Mouse (Mus musculus): ENCODE results near the gene Manbal.

The Manbal gene

GRCm38 (mm10) chr2:157367184-157367893 lies at the start of gene Manbal:
TSS of gene Manbal (plus strand) at chr2:157367594.
- DNase-seq (ENCODE audit: extremely low spot score, low spot score) = peak; percentile 97

- no peak for DNase-seq (ENCODE audit: extremely low spot score, low spot score)
These were observed 47.3 kb upstream of the Manbal start for GRCm38 (mm10) chr2:157320135-157320534.

- no peak for DNase-seq (ENCODE audit: extremely low spot score, low spot score)
These were observed 46.5 kb upstream of the Manbal start for GRCm38 (mm10) chr2:157320886-157321285.

- DNase-seq (ENCODE audit: extremely low spot score, low spot score) = no peak
These were observed 45.2 kb upstream of the Manbal start for GRCm38 (mm10) chr2:157322029-157322766.

GRCm38 (mm10) chr2:157325238-157325637 lies 42.2 kb upstream of the Manbal start:
- no peak for DNase-seq (ENCODE audit: extremely low spot score, low spot score)

GRCm38 (mm10) chr2:157328106-157328505 lies 39.3 kb upstream of the Manbal start:
- no peak for DNase-seq (ENCODE audit: extremely low spot score, low spot score)

GRCm38 (mm10) chr2:157328570-157328969 lies 38.8 kb upstream of the Manbal start:
- peak; percentile 30 for DNase-seq (ENCODE audit: extremely low spot score, low spot score)

GRCm38 (mm10) chr2:157332059-157332458 lies 35.3 kb upstream of the Manbal start:
- DNase-seq (ENCODE audit: extremely low spot score, low spot score) = no peak

- peak; percentile 81 for DNase-seq (ENCODE audit: extremely low spot score, low spot score)
These were observed 28.7 kb upstream of the Manbal start for GRCm38 (mm10) chr2:157338663-157339062.

GRCm38 (mm10) chr2:157339532-157339931 lies 27.9 kb upstream of the Manbal start:
- no peak for DNase-seq (ENCODE audit: extremely low spot score, low spot score)

- no peak for DNase-seq (ENCODE audit: extremely low spot score, low spot score)
These were observed 27.1 kb upstream of the Manbal start for GRCm38 (mm10) chr2:157340221-157340741.

- peak; percentile 90 for DNase-seq (ENCODE audit: extremely low spot score, low spot score)
These were observed 25.7 kb upstream of the Manbal start for GRCm38 (mm10) chr2:157341554-157342270.

- no peak for DNase-seq (ENCODE audit: extremely low spot score, low spot score)
These were observed 25.0 kb upstream of the Manbal start for GRCm38 (mm10) chr2:157342328-157342926.

GRCm38 (mm10) chr2:157343337-157343736 lies 24.1 kb upstream of the Manbal start:
- no peak for DNase-seq (ENCODE audit: extremely low spot score, low spot score)

GRCm38 (mm10) chr2:157347361-157348159 lies 19.8 kb upstream of the Manbal start, which contains the start of gene Ghrh:
TSS of gene Ghrh (minus strand) at chr2:157347506.
- DNase-seq (ENCODE audit: extremely low spot score, low spot score) = no peak

- DNase-seq (ENCODE audit: extremely low spot score, low spot score) = no peak
These were observed 18.1 kb upstream of the Manbal start for GRCm38 (mm10) chr2:157349121-157349778.

- DNase-seq (ENCODE audit: extremely low spot score, low spot score) = no peak
These were observed 14.2 kb upstream of the Manbal start for GRCm38 (mm10) chr2:157353183-157353582.

GRCm38 (mm10) chr2:157354106-157354505 lies 13.3 kb upstream of the Manbal start:
- DNase-seq (ENCODE audit: extremely low spot score, low spot score) = no peak

- no peak for DNase-seq (ENCODE audit: extremely low spot score, low spot score)
These were observed 7.4 kb upstream of the Manbal start for GRCm38 (mm10) chr2:157360028-157360427.

- no peak for DNase-seq (ENCODE audit: extremely low spot score, low spot score)
These were observed 4.4 kb upstream of the Manbal start for GRCm38 (mm10) chr2:157363031-157363430.

All from neural tube, embryonic 10.5 days (tissue).